Mouse (Mus musculus) heart, postnatal 0 days (tissue): ENCODE results near the gene Ncapg2. TPM values are rescaled to one million over a fixed set of nuclear protein-coding genes. Genes with fewer than 3 reads are reported as not detected.

Experiments
- ATAC-seq: fragments of 200-750 bp; cut with Nextera tagmentation; 2 replicates; pipeline ENCODE4 v1.8.0; 2017; ENCODE audit warnings: low read depth, moderate number of reproducible peaks, moderate library complexity; ENCODE audit not compliant: insufficient read depth
- DNase-seq: peaks from one replicate; pipeline ENCODE4 v3.0.0-alpha.2; 2016; ENCODE audit warnings: low spot score
- H3K27ac ChIP-seq: fragments of 300-500 bp; sonication (generic); 2 replicates; pipeline ENCODE4 v1.5.1; 2014; ENCODE audit warnings: low read depth, mild to moderate bottlenecking
- H3K27me3 ChIP-seq: fragments of 300-500 bp; sonication (generic); 2 replicates; pipeline ENCODE4 v1.6.1; 2014; ENCODE audit warnings: low read length, mixed read lengths; ENCODE audit not compliant: control insufficient read depth, insufficient read depth
- H3K36me3 ChIP-seq: fragments of 300-500 bp; sonication (generic); replicated peaks from 2 replicates; pipeline ENCODE4 v1.6.1; 2014; ENCODE audit warnings: low read length, mixed read lengths; ENCODE audit not compliant: control insufficient read depth, insufficient read depth
- H3K4me1 ChIP-seq: fragments of 300-500 bp; sonication (generic); 2 replicates; pipeline ENCODE4 v1.6.1; 2014; ENCODE audit warnings: antibody characterized with exemption; ENCODE audit not compliant: control insufficient read depth, insufficient read depth
- H3K4me2 ChIP-seq: fragments of 300-500 bp; sonication (generic); 2 replicates; pipeline ENCODE4 v1.6.1; 2014; ENCODE audit warnings: low read depth, mild to moderate bottlenecking, low read length, moderate library complexity
- H3K4me3 ChIP-seq: fragments of 300-500 bp; sonication (generic); 2 replicates; pipeline ENCODE4 v1.5.1; 2014; ENCODE audit warnings: low read depth, low read length
- H3K9ac ChIP-seq: fragments of 300-500 bp; sonication (generic); replicated peaks from 2 replicates; pipeline ENCODE4 v1.6.1; 2014; ENCODE audit warnings: low read depth, low read length, mixed read lengths
- H3K9me3 ChIP-seq: fragments of 300-500 bp; sonication (generic); replicated peaks from 2 replicates; pipeline ENCODE4 v1.6.1; 2016; ENCODE audit warnings: low read length; ENCODE audit not compliant: control insufficient read depth
- CTCF ChIP-seq: IDR thresholded peaks from 2 replicates; pipeline ENCODE4 v1.5.1; 2016; ENCODE audit warnings: antibody characterized with exemption, control low read depth, low read depth
- EP300 ChIP-seq: IDR thresholded peaks from 2 replicates; pipeline ENCODE4 v1.6.1; 2016; ENCODE audit warnings: antibody characterized with exemption, low read depth
- WGBS: fragments of 180-500 bp; shearing (Covaris S2); extraction: QIAGEN DNeasy Blood & Tissue Kit; methylation state at CpG from one replicate; pipeline ENCODE4 v1.1.7; 2014; 5-methylcytosine and 5-hydroxymethylcytosine counted together
- polyA plus RNA-seq: library from polyadenylated mRNA; unstranded; fragments of >200 nt; fragmentation: Nextera tagmentation; extraction: Ambion mirVana; gene quantifications from 2 replicates; pipeline ENCODE4 v1.2.1, GENCODE M21; 2015
- total RNA-seq: library from RNA; depleted of rRNA; stranded (reverse); fragments of >200 nt; gene quantifications from 2 replicates; pipeline ENCODE4 v1.2.3, GENCODE M21; 2014; ENCODE audit warnings: low replicate concordance

Gene Ncapg2
- total and polyA plus RNA-seq, 2 experiments from 2014 or later: 7.1 to 24.0 TPM

GRCm38 (mm10) chr12:116396072-116396695 lies 9.0 kb upstream of the Ncapg2 start:
- no peak for ATAC-seq
- H3K36me3 ChIP-seq: no peaks in the 10 kb centered on the region
- no peaks in the 10 kb centered on the region for H3K9me3 ChIP-seq
- H3K4me3 ChIP-seq: no peak overlapping the region
- no peaks in the 10 kb centered on the region for H3K27me3 ChIP-seq
- WGBS: 68% methylated on average over 2 of the region's 2 CpGs
- H3K9ac ChIP-seq: no peak overlapping the region
- no peaks in the 10 kb centered on the region for H3K4me1 ChIP-seq
- no peak for DNase-seq
- H3K27ac ChIP-seq: no peak overlapping the region
- H3K4me2 ChIP-seq: no peak overlapping the region
- no peak for TF ChIP-seq CTCF
- TF ChIP-seq EP300: no peak

- no peaks in the 10 kb centered on the region for H3K27me3 ChIP-seq
- peaks cover 11% of the 10 kb centered on the region; the same call in 1 of the 2 replicates for H3K4me1 ChIP-seq
- peaks cover 11% of the 10 kb centered on the region for H3K36me3 ChIP-seq
- no peak overlapping the region for H3K27ac ChIP-seq
- 93% methylated on average over 18 of the region's 18 CpGs for WGBS
- DNase-seq: no peak
- TF ChIP-seq CTCF (no peak), EP300 (no peak)
- H3K4me2 ChIP-seq: peak overlapping the region; percentile 95; the same call in 1 of the 2 replicates
- no peak for ATAC-seq
- peaks cover 11% of the 10 kb centered on the region for H3K9me3 ChIP-seq
- H3K9ac ChIP-seq: no peak overlapping the region
- no peak overlapping the region for H3K4me3 ChIP-seq
These were observed 1.1 kb upstream of the Ncapg2 start for GRCm38 (mm10) chr12:116404012-116404679.

GRCm38 (mm10) chr12:116405836-116406155 lies 594 bp downstream of the Ncapg2 start:
- Histone ChIP-seq H3K4me3 (peak overlapping the region; percentile 70), H3K4me2 (peak overlapping the region; percentile 95), H3K9me3 (peaks cover 11% of the 10 kb centered on the region), H3K27ac (no peak overlapping the region), H3K4me1 (peaks cover 11% of the 10 kb centered on the region; the same call in 1 of the 2 replicates), H3K36me3 (peaks cover 19% of the 10 kb centered on the region), H3K27me3 (no peaks in the 10 kb centered on the region), H3K9ac (peak overlapping the region; percentile 67)
- TF ChIP-seq CTCF: no peak
- TF ChIP-seq EP300: no peak
- peak; percentile 11 for DNase-seq
- WGBS: 8% methylated on average over 8 of the region's 8 CpGs
- no peak for ATAC-seq

- Histone ChIP-seq H3K36me3 (peaks cover 24% of the 10 kb centered on the region), H3K4me1 (peaks cover 11% of the 10 kb centered on the region; the same call in 1 of the 2 replicates), H3K4me2 (no peak overlapping the region), H3K9ac (no peak overlapping the region), H3K27me3 (no peaks in the 10 kb centered on the region), H3K27ac (no peak overlapping the region), H3K4me3 (no peak overlapping the region), H3K9me3 (peaks cover 3% of the 10 kb centered on the region; the same call in 1 of the 2 replicates)
- WGBS: 91% methylated on average over 5 of the region's 5 CpGs
- no peak for DNase-seq
- no peak for TF ChIP-seq CTCF
- no peak for TF ChIP-seq EP300
- no peak for ATAC-seq
These were observed 2.7 kb downstream of the Ncapg2 start for GRCm38 (mm10) chr12:116407883-116408282.

- Histone ChIP-seq H3K4me1 (no peaks in the 10 kb centered on the region), H3K4me2 (no peak overlapping the region), H3K36me3 (peaks cover 39% of the 10 kb centered on the region), H3K4me3 (no peak overlapping the region), H3K9ac (no peak overlapping the region), H3K27ac (no peak overlapping the region), H3K27me3 (no peaks in the 10 kb centered on the region), H3K9me3 (no peaks in the 10 kb centered on the region)
- 90% methylated on average over 4 of the region's 4 CpGs for WGBS
- TF ChIP-seq EP300: no peak
- no peak for TF ChIP-seq CTCF
- ATAC-seq (no peak), DNase-seq (no peak)
These were observed 9.7 kb downstream of the Ncapg2 start for GRCm38 (mm10) chr12:116414941-116415340.

GRCm38 (mm10) chr12:116416514-116416913 lies 11.3 kb downstream of the Ncapg2 start:
- Histone ChIP-seq H3K36me3 (peaks cover 41% of the 10 kb centered on the region), H3K4me3 (no peak overlapping the region), H3K27ac (no peak overlapping the region), H3K9ac (no peak overlapping the region), H3K9me3 (no peaks in the 10 kb centered on the region), H3K4me1 (no peaks in the 10 kb centered on the region), H3K4me2 (no peak overlapping the region), H3K27me3 (no peaks in the 10 kb centered on the region)
- TF ChIP-seq CTCF (no peak), EP300 (no peak)
- 89% methylated on average over 1 of the region's 1 CpGs for WGBS
- DNase-seq: no peak
- no peak for ATAC-seq
